Mouse (Mus musculus) v-Abl transformed pro-B cells (cell line): ENCODE measurements around the gene Arfgef2.

Source experiments
- in situ Hi-C, 2 experiments: fragments of 400-800 bp; cut with MboI; formaldehyde crosslinking; loops; one replicate each; pipeline ENCODE4 v1.15.1; 2025; ENCODE audit not compliant: unreplicated experiment in 2 of 2

Arfgef2 gene

GRCm38 (mm10) chr2:166801436-166801835 lies 4.0 kb upstream of the Arfgef2 start:
- in situ Hi-C loops: no loop called here

- in situ Hi-C loops: no loop called here
These were observed 2.1 kb upstream of the Arfgef2 start for GRCm38 (mm10) chr2:166803298-166803697.

GRCm38 (mm10) chr2:166806173-166806705 lies 851 bp downstream of the Arfgef2 start:
- in situ Hi-C loops: no loop called here

GRCm38 (mm10) chr2:166806813-166807212 lies 1.4 kb downstream of the Arfgef2 start:
- in situ Hi-C loops: no loop called here

GRCm38 (mm10) chr2:166809499-166809898 lies 4.1 kb downstream of the Arfgef2 start:
- in situ Hi-C loops: no loop called here

- in situ Hi-C loops: no loop called here
These were observed 5.4 kb downstream of the Arfgef2 start for GRCm38 (mm10) chr2:166810821-166811220.

GRCm38 (mm10) chr2:166818463-166819143 lies 13.2 kb downstream of the Arfgef2 start:
- in situ Hi-C loops: no loop called here

GRCm38 (mm10) chr2:166819849-166820248 lies 14.5 kb downstream of the Arfgef2 start:
- in situ Hi-C loops: no loop called here

- in situ Hi-C loops: no loop called here
These were observed 15.5 kb downstream of the Arfgef2 start for GRCm38 (mm10) chr2:166820844-166821243.

GRCm38 (mm10) chr2:166821406-166821805 lies 16.0 kb downstream of the Arfgef2 start:
- in situ Hi-C loops: no loop called here

- in situ Hi-C loops: no loop called here
These were observed 16.9 kb downstream of the Arfgef2 start for GRCm38 (mm10) chr2:166822119-166822826.

GRCm38 (mm10) chr2:166822901-166823300 lies 17.5 kb downstream of the Arfgef2 start:
- in situ Hi-C loops: no loop called here

- in situ Hi-C loops: no loop called here
These were observed 19.0 kb downstream of the Arfgef2 start for GRCm38 (mm10) chr2:166824386-166824785.

- in situ Hi-C loops: loop anchor here in 1 of 2 experiments (25.0 kb wide), 1 partner anchor 738 kb away; no protein-coding TSS in a partner anchor
These were observed 19.6 kb downstream of the Arfgef2 start for GRCm38 (mm10) chr2:166824998-166825397.

GRCm38 (mm10) chr2:166826491-166827224 lies 21.3 kb downstream of the Arfgef2 start:
- in situ Hi-C loops: loop anchor here in 1 of 2 experiments (25.0 kb wide), 1 partner anchor 739 kb away; no protein-coding TSS in a partner anchor

- in situ Hi-C loops: loop anchor here in 1 of 2 experiments (25.0 kb wide), 1 partner anchor 741 kb away; no protein-coding TSS in a partner anchor
These were observed 22.9 kb downstream of the Arfgef2 start for GRCm38 (mm10) chr2:166828306-166828705.

GRCm38 (mm10) chr2:166830350-166830749 lies 25.0 kb downstream of the Arfgef2 start:
- in situ Hi-C loops: loop anchor here in 1 of 2 experiments (25.0 kb wide), 1 partner anchor 743 kb away; no protein-coding TSS in a partner anchor

GRCm38 (mm10) chr2:166834091-166834490 lies 28.7 kb downstream of the Arfgef2 start:
- in situ Hi-C loops: loop anchor here in 1 of 2 experiments (25.0 kb wide), 1 partner anchor 747 kb away; no protein-coding TSS in a partner anchor

GRCm38 (mm10) chr2:166834796-166835195 lies 29.4 kb downstream of the Arfgef2 start:
- in situ Hi-C loops: loop anchor here in 1 of 2 experiments (25.0 kb wide), 1 partner anchor 747 kb away; no protein-coding TSS in a partner anchor

- in situ Hi-C loops: loop anchor here in 1 of 2 experiments (25.0 kb wide), 1 partner anchor 748 kb away; no protein-coding TSS in a partner anchor
These were observed 30.2 kb downstream of the Arfgef2 start for GRCm38 (mm10) chr2:166835581-166835980.
